Mouse (Mus musculus) testis, adult 2 months (tissue): Measurements from ENCODE around the gene Pip4k2a.

Source experiments
- CTCF ChIP-seq: fragments of 200-500 bp; IDR thresholded peaks from 2 replicates; pipeline ENCODE4 v1.5.1; 2012; ENCODE audit warnings: low read depth, mild to moderate bottlenecking, inconsistent platforms, low read length, moderate library complexity; ENCODE audit not compliant: control insufficient read depth, insufficient read depth, insufficient replicate concordance
- POLR2A ChIP-seq: fragments of 200-500 bp; IDR thresholded peaks from 2 replicates; pipeline ENCODE4 v1.6.1; 2012; ENCODE audit warnings: low read depth, mild to moderate bottlenecking, inconsistent platforms, low read length, moderate library complexity; ENCODE audit not compliant: control insufficient read depth

DNA sequence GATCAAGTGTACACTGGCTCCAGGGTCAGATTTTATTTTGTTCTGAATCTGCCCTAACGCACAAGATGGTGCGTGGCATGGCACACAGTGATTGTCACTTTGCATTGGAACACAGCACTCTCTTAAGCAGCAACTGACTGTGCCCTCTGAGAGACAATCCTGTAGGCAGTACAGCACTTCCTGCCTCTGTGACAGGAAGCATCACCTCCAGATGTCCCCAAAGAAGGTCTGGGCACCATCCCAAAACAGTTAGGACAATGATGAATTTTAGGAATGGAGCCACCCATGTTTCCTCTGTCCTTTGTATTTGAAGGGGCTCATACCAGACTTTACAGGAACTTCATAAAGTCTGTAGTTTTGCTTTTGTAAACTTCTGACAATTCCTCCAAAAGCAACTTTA, 54.0 kb downstream of the Pip4k2a start:
- TF ChIP-seq CTCF = no peak
- no peak for TF ChIP-seq POLR2A
